Mouse (Mus musculus): ENCODE results near the gene Ankrd45.
"Not testable (repeated sequence)": the region's sequence is repeated elsewhere in the genome, so short reads cannot be mapped to it uniquely, and the experiment has no call there.

Gene Ankrd45

GRCm38 (mm10) chr1:161190253-161190910 is 47.9 kb downstream of the Ankrd45 start:
- no peak for DNase-seq

- DNase-seq, result peak; percentile 76 to 85
These were observed 53.3 kb downstream of the Ankrd45 start for GRCm38 (mm10) chr1:161195541-161196351.

GRCm38 (mm10) chr1:161196364-161196763 is 53.9 kb downstream of the Ankrd45 start:
- not testable (repeated sequence) for DNase-seq

- DNase-seq, result no peak
These were observed 57.4 kb downstream of the Ankrd45 start for GRCm38 (mm10) chr1:161199856-161200255.

- no peak for DNase-seq
These were observed 72.0 kb downstream of the Ankrd45 start for GRCm38 (mm10) chr1:161214465-161214864.

GRCm38 (mm10) chr1:161219816-161220215 is 77.3 kb downstream of the Ankrd45 start:
- no peak for DNase-seq

Data from lung, adult 18-20 months (tissue).